In genomic region chr11:51329837-51330714, GRCm38 (mm10) we compare ENCODE assay signal across 29 mouse cellular contexts. TPM values are rescaled to one million over a fixed set of nuclear protein-coding genes. Genes with fewer than 3 reads are reported as not detected.
DNase-seq lines count a peak whose midpoint lies in the region; ATAC-seq and TF ChIP-seq lines count a peak whose summit lies in the region.
"Had no signal": no experiment of that assay in that cellular context is flagged by ENCODE, and none has a peak within 500 bp of the region (broad histone marks: within the 10 kb centered on the region; RNA-seq: fewer than 3 reads in every experiment).

No protein-coding gene starts in this region.

- ATAC-seq in lung, embryonic 15.5 days (ENCODE audit: borderline replicate concordance, extremely low read depth, low FRiP score, low TSS enrichment), result peak; percentile 62; the same call in 1 of the 2 replicates
- ATAC-seq in forebrain, embryonic 15.5 days (replicated peaks), result no peak
- ATAC-seq: CD4-positive, CD25-positive, alpha-beta regulatory T cell, adult 4 months; forebrain, embryonic 13.5 days; midbrain, embryonic 13.5 days had no signal

- no peak overlapping the region for H3K27ac ChIP-seq in lung, embryonic 15.5 days
- H3K27ac ChIP-seq in bone marrow macrophage, adult 2 months (ENCODE audit: insufficient read depth, low read depth, low read length), result peak overlapping the region; percentile 89
- no peak overlapping the region for H3K27ac ChIP-seq in forebrain, embryonic 15.5 days (replicated peaks)
- H3K27ac ChIP-seq: embryonic facial prominence, embryonic 13.5 days; forebrain, embryonic 13.5 days; hindbrain, embryonic 12.5 days; kidney, embryonic 15.5 days; left cerebral cortex, adult 2 months; midbrain, embryonic 13.5 days had no signal

- no peaks in the 10 kb centered on the region for H3K79me3 ChIP-seq in C2C12 (ENCODE audit: low read depth)

- intact Hi-C loops in gastrocnemius, postnatal 36 days (cut with DNase I), result loop anchor here (5.0 to 10.0 kb wide), 2 partner anchors 115 to 202 kb away; no protein-coding TSS in a partner anchor

- H3ac ChIP-seq in C2C12 (ENCODE audit: control insufficient read depth, insufficient read length, low read depth), result no peak overlapping the region

- H3K9ac ChIP-seq in lung, embryonic 15.5 days, result no peak overlapping the region
- H3K9ac ChIP-seq in forebrain, embryonic 15.5 days (replicated peaks), result no peak overlapping the region
- H3K9ac ChIP-seq: embryonic facial prominence, embryonic 13.5 days; forebrain, embryonic 13.5 days; heart, embryonic 12.5 days; hindbrain, embryonic 12.5 days; kidney, embryonic 15.5 days; midbrain, embryonic 13.5 days had no signal

- no peak for DNase-seq in lung, postnatal 14 days
- no peak for DNase-seq in gastrocnemius, postnatal 36 days
- DNase-seq in left cerebral cortex, adult 18-20 months (ENCODE audit: low spot score in 2 of 2), result no peak
- DNase-seq: adrenal gland, adult 8-10 months; cerebellum, adult 8-10 months; cerebellum, postnatal 36 days; embryo, embryonic 11 days; heart, adult 18-20 months; heart, postnatal 14 days; kidney, adult 11 months; kidney, postnatal 4 days; liver; right cerebral cortex, postnatal 14 days; spleen, adult 18-20 months had no signal

- no peaks in the 10 kb centered on the region for H3K9me3 ChIP-seq in lung, embryonic 15.5 days
- H3K9me3 ChIP-seq in forebrain, embryonic 15.5 days, result no peaks in the 10 kb centered on the region
- H3K9me3 ChIP-seq: embryonic facial prominence, embryonic 13.5 days; forebrain, embryonic 13.5 days; G1E; hindbrain, embryonic 12.5 days; kidney, embryonic 15.5 days; midbrain, embryonic 13.5 days had no signal

- H3K4me1 ChIP-seq in lung, embryonic 15.5 days, result peaks cover 20% of the 10 kb centered on the region
- H3K4me1 ChIP-seq in bone marrow macrophage, adult 2 months (ENCODE audit: control insufficient read depth, insufficient read depth, low read length), result peaks cover 38% of the 10 kb centered on the region
- H3K4me1 ChIP-seq in forebrain, embryonic 15.5 days, result no peaks in the 10 kb centered on the region
- H3K4me1 ChIP-seq: forebrain, embryonic 13.5 days; hindbrain, embryonic 12.5 days; kidney, embryonic 15.5 days; megakaryocyte, embryonic 14.5 days; midbrain, embryonic 13.5 days had no signal

- H3K4me3 ChIP-seq in lung, embryonic 15.5 days, result no peak overlapping the region
- H3K4me3 ChIP-seq in C2C12 (ENCODE audit: insufficient read depth, poor library complexity, severe bottlenecking), result no peak overlapping the region
- peak overlapping the region; percentile 31 for H3K4me3 ChIP-seq in bone marrow macrophage, adult 2 months (ENCODE audit: insufficient read depth, low read length)
- no peak overlapping the region for H3K4me3 ChIP-seq in forebrain, embryonic 15.5 days
- H3K4me3 ChIP-seq: embryonic facial prominence, embryonic 13.5 days; forebrain, embryonic 13.5 days; heart, embryonic 12.5 days; hindbrain, embryonic 12.5 days; kidney, embryonic 15.5 days; left cerebral cortex, adult 2 months; megakaryocyte, embryonic 14.5 days; midbrain, embryonic 13.5 days had no signal

- TF ChIP-seq POLR2A in bone marrow macrophage, adult 2 months (IDR thresholded peaks at IDR 0.05; ENCODE audit: borderline replicate concordance, low read depth, low read length), result no peak

- no peaks in the 10 kb centered on the region for H3K36me3 ChIP-seq in lung, embryonic 15.5 days
- no peaks in the 10 kb centered on the region for H3K36me3 ChIP-seq in C2C12 (ENCODE audit: control insufficient read depth, insufficient read depth)
- H3K36me3 ChIP-seq in forebrain, embryonic 15.5 days, result no peaks in the 10 kb centered on the region
- H3K36me3 ChIP-seq: embryonic facial prominence, embryonic 13.5 days; G1E; heart, embryonic 12.5 days; hindbrain, embryonic 12.5 days; kidney, embryonic 15.5 days; midbrain, embryonic 13.5 days had no signal

- no peak for TF ChIP-seq CTCF in C2C12 (IDR thresholded peaks at IDR 0.05; ENCODE audit: control insufficient read depth, insufficient read depth, insufficient read length)
- TF ChIP-seq CTCF in bone marrow macrophage, adult 2 months (IDR thresholded peaks at IDR 0.05; ENCODE audit: low read depth, low read length), result no peak

- 50% methylated on average over 11 of the region's 11 CpGs for WGBS in lung, embryonic 15.5 days
- WGBS in forebrain, embryonic 15.5 days, result 79% methylated on average over 11 of the region's 11 CpGs

- H3K79me2 ChIP-seq in C2C12 (ENCODE audit: control insufficient read depth, insufficient read depth), result no peaks in the 10 kb centered on the region

- H3K27me3 ChIP-seq in lung, embryonic 15.5 days, result no peaks in the 10 kb centered on the region
- H3K27me3 ChIP-seq in C2C12 (ENCODE audit: control insufficient read depth, insufficient read depth, insufficient read length), result no peaks in the 10 kb centered on the region
- H3K27me3 ChIP-seq in forebrain, embryonic 15.5 days, result no peaks in the 10 kb centered on the region
- H3K27me3 ChIP-seq: embryonic facial prominence, embryonic 13.5 days; hindbrain, embryonic 12.5 days; kidney, embryonic 15.5 days; midbrain, embryonic 13.5 days had no signal

- no peak overlapping the region for H3K4me2 ChIP-seq in lung, embryonic 15.5 days
- H3K4me2 ChIP-seq in forebrain, embryonic 15.5 days (replicated peaks), result no peak overlapping the region
- H3K4me2 ChIP-seq: embryonic facial prominence, embryonic 13.5 days; forebrain, embryonic 13.5 days; heart, embryonic 12.5 days; hindbrain, embryonic 12.5 days; kidney, embryonic 15.5 days; midbrain, embryonic 13.5 days had no signal

TF ChIP-seq in C2C12, 6 proteins besides CTCF, POLR2A, EP300 and RAD21:
- TF ChIP-seq USF1 (IDR thresholded peaks at IDR 0.05; ENCODE audit: low read depth) (peak; percentile 76), MYOG (IDR thresholded peaks at IDR 0.05; ENCODE audit: control insufficient read depth, extremely low read depth, insufficient read length) (no peak), FOSL1 (IDR thresholded peaks at IDR 0.05; ENCODE audit: insufficient read depth, low read length, poor library complexity, severe bottlenecking) (no peak), CEBPB (IDR thresholded peaks at IDR 0.05; ENCODE audit: low read depth) (no peak), MAX (IDR thresholded peaks at IDR 0.05) (no peak)

RNA-seq across cellular contexts. Expression of gene Col23a1, which starts 40.4 kb away (rescaled TPM):
- 24.9 and 25.0 TPM in 2 replicates for polyA plus RNA-seq in lung, embryonic 15.5 days (2015; fragmentation: Nextera tagmentation; extraction: Ambion mirVana)
- polyA plus RNA-seq in C2C12 (2012; fragmentation: generic; extraction: Trizol), result 0.43 TPM
- polyA plus RNA-seq in bone marrow macrophage, adult 2 months (2012; ENCODE audit: insufficient read depth, insufficient read length, missing spikeins), result 0.13 TPM in 1 of 2 replicates, not detected in the other
- total RNA-seq in gastrocnemius, postnatal 36 days (2021), result 1 to 10 TPM; 1.4 to 1.5 TPM
- 3.3 and 4.1 TPM in 2 replicates for polyA plus RNA-seq in forebrain, embryonic 15.5 days (2015; fragmentation: Nextera tagmentation; extraction: Ambion mirVana)
- total RNA-seq in left cerebral cortex, adult 18-20 months (2021), result 10 to 100 TPM in 1 of 2 experiments, 1 to 10 TPM in 1; 8.2 to 14.2 TPM
- total RNA-seq: monocyte, adult 5-6 weeks had no signal
